Mouse (Mus musculus): ENCODE measurements around the gene Tmem170b. TPM values are rescaled to one million over a fixed set of nuclear protein-coding genes. Genes with fewer than 3 reads are reported as not detected.

The Tmem170b gene
- polyA plus RNA-seq, 1 experiment from 2014 or later = 25.0 TPM

DNA sequence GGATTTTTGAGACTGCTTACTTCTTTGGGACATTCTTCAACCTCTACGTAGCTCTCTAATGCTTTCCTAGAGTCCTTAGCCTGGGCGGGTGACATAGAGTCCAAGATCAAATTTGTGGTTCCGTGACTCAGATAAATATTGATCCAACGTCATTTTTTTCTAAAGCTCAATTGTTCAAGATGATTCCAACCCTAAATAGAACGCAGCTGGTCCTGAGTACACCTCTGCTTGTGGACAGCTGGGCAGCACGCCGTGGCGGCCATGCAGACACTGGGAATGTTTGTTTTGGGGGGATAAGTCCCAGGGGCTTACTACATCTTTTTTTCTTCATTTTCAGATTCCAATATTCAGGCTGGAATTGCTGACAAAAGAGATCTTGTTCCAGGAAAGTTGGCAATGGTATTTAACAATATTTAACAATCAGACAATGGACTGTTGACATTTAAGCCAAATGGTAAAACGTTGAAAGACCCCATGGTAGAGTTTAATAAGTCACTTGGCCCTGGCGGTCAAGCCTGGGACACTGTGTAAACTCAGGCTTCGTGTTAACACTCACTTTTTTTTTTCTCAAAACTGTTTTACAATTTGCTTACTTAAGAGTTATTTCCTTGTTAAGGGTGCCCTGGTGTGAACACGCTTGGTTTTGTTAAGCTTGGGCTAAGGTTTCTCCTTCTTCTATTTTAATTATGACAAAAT lies 75.3 kb downstream of the Tmem170b start:
- Histone ChIP-seq H3K4me1 (replicated peaks; ENCODE audit: control insufficient read depth, insufficient read depth, low read length) (no peaks in the 10 kb centered on the region), H3K4me2 (replicated peaks; ENCODE audit: low read depth, low read length) (no peak overlapping the region), H3K9ac (ENCODE audit: low read depth, low read length) (no peak overlapping the region), H3K36me3 (ENCODE audit: control insufficient read depth, insufficient read depth, low read length) (no peaks in the 10 kb centered on the region), H3K27me3 (ENCODE audit: control insufficient read depth, insufficient read depth, low read length) (no peaks in the 10 kb centered on the region), H3K9me3 (ENCODE audit: control insufficient read depth, low read length) (no peaks in the 10 kb centered on the region), H3K4me3 (ENCODE audit: low read depth, low read length) (no peak overlapping the region), H3K27ac (ENCODE audit: low read depth, low read length) (no peak overlapping the region)
- 70% methylated on average over 12 of the region's 12 CpGs for WGBS
- DNase-seq (ENCODE audit: low spot score) = no peak
- ATAC-seq (ENCODE audit: low FRiP score) = no peak

DNA sequence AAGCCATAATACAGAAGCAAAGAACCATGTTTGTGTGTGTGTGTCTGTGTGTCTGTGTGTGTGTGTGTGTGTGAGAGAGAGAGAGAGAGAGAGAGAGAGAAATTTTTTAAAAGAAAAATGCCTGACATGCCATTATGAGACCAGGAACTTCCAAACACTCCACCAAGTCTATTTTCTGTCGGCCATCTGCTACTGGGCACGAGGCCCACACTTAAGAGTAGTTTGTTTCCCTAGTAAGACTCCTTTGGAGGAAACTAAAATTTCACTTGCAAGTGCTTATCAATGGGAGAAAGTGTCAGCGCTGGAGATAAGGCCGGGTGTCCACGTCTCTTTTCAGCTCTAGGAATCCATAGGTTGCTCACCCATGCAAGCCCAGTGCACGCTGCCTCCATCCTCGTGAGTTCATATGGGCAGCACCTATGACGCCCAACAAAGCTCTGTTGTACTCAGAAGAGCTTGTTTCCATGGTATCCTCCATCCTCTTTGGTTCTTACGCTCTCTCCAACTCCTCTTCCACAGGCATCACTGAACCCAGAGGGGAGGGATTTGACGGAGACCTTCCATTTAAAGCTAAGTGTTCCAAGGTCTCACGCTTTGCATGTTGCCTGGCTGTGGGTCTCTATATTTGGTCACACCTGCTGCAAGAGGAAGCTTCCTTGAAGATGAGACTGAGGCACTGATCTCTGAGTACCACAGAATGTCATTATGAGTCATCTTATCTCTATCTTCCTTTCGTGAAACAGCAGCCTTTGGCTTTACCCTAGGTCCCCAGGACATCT lies 76.8 kb downstream of the Tmem170b start:
- no peaks in the 10 kb centered on the region for H3K4me1 ChIP-seq (replicated peaks; ENCODE audit: control insufficient read depth, insufficient read depth, low read length)
- no peak overlapping the region for H3K4me2 ChIP-seq (replicated peaks; ENCODE audit: low read depth, low read length)
- H3K27ac ChIP-seq (ENCODE audit: low read depth, low read length) = no peak overlapping the region
- no peak overlapping the region for H3K4me3 ChIP-seq (ENCODE audit: low read depth, low read length)
- H3K36me3 ChIP-seq (ENCODE audit: control insufficient read depth, insufficient read depth, low read length) = no peaks in the 10 kb centered on the region
- DNase-seq (ENCODE audit: low spot score) (no peak), ATAC-seq (ENCODE audit: low FRiP score) (no peak)
- no peaks in the 10 kb centered on the region for H3K9me3 ChIP-seq (ENCODE audit: control insufficient read depth, low read length)
- H3K9ac ChIP-seq (ENCODE audit: low read depth, low read length) = no peak overlapping the region
- WGBS = 94% methylated on average over 12 of the region's 12 CpGs
- H3K27me3 ChIP-seq (ENCODE audit: control insufficient read depth, insufficient read depth, low read length) = no peaks in the 10 kb centered on the region

- WGBS = 87% methylated on average over 11 of the region's 11 CpGs
- no peak overlapping the region for H3K9ac ChIP-seq (ENCODE audit: low read depth, low read length)
- no peaks in the 10 kb centered on the region for H3K9me3 ChIP-seq (ENCODE audit: control insufficient read depth, low read length)
- H3K27ac ChIP-seq (ENCODE audit: low read depth, low read length) = no peak overlapping the region
- H3K36me3 ChIP-seq (ENCODE audit: control insufficient read depth, insufficient read depth, low read length) = no peaks in the 10 kb centered on the region
- H3K4me1 ChIP-seq (replicated peaks; ENCODE audit: control insufficient read depth, insufficient read depth, low read length) = no peaks in the 10 kb centered on the region
- DNase-seq (ENCODE audit: low spot score) (no peak), ATAC-seq (ENCODE audit: low FRiP score) (no peak)
- no peaks in the 10 kb centered on the region for H3K27me3 ChIP-seq (ENCODE audit: control insufficient read depth, insufficient read depth, low read length)
- H3K4me3 ChIP-seq (ENCODE audit: low read depth, low read length) = no peak overlapping the region
- no peak overlapping the region for H3K4me2 ChIP-seq (replicated peaks; ENCODE audit: low read depth, low read length)
These were observed 77.8 kb downstream of the Tmem170b start for GRCm38 (mm10) chr13:41683356-41684012.

DNA sequence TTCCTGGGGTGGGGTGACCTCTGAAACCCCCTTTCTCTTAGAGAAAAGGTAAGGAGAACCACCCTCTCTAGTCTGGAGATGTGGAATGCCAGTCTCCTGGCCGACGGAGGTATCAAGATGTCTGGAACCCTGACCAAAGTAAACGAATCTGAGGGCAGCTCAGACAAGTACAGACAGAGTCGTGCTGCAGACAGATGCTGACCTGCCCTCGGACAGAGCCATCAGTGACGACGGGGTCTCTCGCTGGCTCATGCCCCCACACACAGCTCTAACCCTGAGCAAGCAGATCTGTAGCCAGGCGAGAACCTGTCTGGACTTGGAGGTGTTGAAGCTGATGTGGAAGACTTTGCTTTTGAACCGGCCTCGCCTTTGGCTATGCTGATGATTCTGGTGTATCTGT lies 79.8 kb downstream of the Tmem170b start:
- no peak overlapping the region for H3K4me3 ChIP-seq (ENCODE audit: low read depth, low read length)
- WGBS = 77% methylated on average over 11 of the region's 11 CpGs
- H3K36me3 ChIP-seq (ENCODE audit: control insufficient read depth, insufficient read depth, low read length) = no peaks in the 10 kb centered on the region
- H3K4me1 ChIP-seq (replicated peaks; ENCODE audit: control insufficient read depth, insufficient read depth, low read length) = no peaks in the 10 kb centered on the region
- H3K9ac ChIP-seq (ENCODE audit: low read depth, low read length) = no peak overlapping the region
- H3K4me2 ChIP-seq (replicated peaks; ENCODE audit: low read depth, low read length) = no peak overlapping the region
- ATAC-seq (ENCODE audit: low FRiP score) (no peak), DNase-seq (ENCODE audit: low spot score) (no peak)
- no peak overlapping the region for H3K27ac ChIP-seq (ENCODE audit: low read depth, low read length)
- H3K9me3 ChIP-seq (ENCODE audit: control insufficient read depth, low read length) = no peaks in the 10 kb centered on the region
- H3K27me3 ChIP-seq (ENCODE audit: control insufficient read depth, insufficient read depth, low read length) = no peaks in the 10 kb centered on the region

DNA sequence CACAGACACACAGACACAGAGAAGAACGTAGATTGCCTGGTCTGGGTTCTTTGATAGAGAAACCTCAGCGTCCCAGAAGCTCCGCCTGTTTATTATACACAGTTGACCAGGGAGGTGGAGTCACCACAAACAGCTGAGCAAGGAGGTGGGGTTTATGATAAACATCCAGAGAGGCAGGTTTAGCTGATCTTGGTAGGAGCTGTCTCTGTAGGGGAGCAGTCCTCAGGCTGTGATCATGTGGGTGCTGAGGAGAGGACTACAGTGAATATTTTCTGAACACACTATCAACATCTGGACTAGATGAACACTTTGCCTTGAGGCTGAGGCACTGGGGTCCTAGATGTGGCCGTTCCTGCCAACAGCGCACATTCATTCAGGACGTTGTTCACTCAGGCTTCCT lies 83.3 kb downstream of the Tmem170b start:
- Histone ChIP-seq H3K27me3 (ENCODE audit: control insufficient read depth, insufficient read depth, low read length) (no peaks in the 10 kb centered on the region), H3K27ac (ENCODE audit: low read depth, low read length) (no peak overlapping the region), H3K9ac (ENCODE audit: low read depth, low read length) (no peak overlapping the region), H3K4me3 (ENCODE audit: low read depth, low read length) (no peak overlapping the region), H3K4me1 (replicated peaks; ENCODE audit: control insufficient read depth, insufficient read depth, low read length) (no peaks in the 10 kb centered on the region), H3K9me3 (ENCODE audit: control insufficient read depth, low read length) (no peaks in the 10 kb centered on the region), H3K36me3 (ENCODE audit: control insufficient read depth, insufficient read depth, low read length) (no peaks in the 10 kb centered on the region), H3K4me2 (replicated peaks; ENCODE audit: low read depth, low read length) (no peak overlapping the region)
- WGBS = 85% methylated on average over 6 of the region's 6 CpGs
- ATAC-seq (ENCODE audit: low FRiP score) (no peak), DNase-seq (ENCODE audit: low spot score) (no peak)

DNA sequence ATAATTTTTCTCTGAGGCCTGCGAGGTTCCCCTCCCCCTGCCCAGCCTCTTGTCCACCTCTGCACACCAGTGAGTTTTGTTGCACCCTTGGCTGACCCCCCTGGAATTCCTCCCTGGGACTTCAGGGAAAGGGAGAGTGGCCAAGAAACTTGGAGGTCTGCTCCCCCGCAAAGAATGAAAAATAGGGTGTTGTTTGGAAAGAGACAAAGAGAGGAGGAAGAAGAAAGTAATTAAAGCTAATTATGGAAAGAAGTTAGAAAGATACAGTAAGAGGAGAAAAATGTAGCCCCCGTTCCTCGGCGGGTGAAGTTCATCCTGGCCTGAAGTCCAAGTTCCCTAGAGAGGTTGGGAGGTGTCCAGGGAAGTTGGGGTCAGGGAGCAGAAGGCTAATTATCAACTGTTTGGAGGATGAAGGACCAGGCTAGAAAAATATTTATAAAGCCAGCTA lies 83.9 kb downstream of the Tmem170b start:
- H3K27ac ChIP-seq (ENCODE audit: low read depth, low read length) = no peak overlapping the region
- no peak for DNase-seq (ENCODE audit: low spot score)
- H3K4me3 ChIP-seq (ENCODE audit: low read depth, low read length) = no peak overlapping the region
- H3K4me1 ChIP-seq (replicated peaks; ENCODE audit: control insufficient read depth, insufficient read depth, low read length) = no peaks in the 10 kb centered on the region
- 87% methylated on average over 5 of the region's 5 CpGs for WGBS
- no peaks in the 10 kb centered on the region for H3K9me3 ChIP-seq (ENCODE audit: control insufficient read depth, low read length)
- no peaks in the 10 kb centered on the region for H3K27me3 ChIP-seq (ENCODE audit: control insufficient read depth, insufficient read depth, low read length)
- H3K36me3 ChIP-seq (ENCODE audit: control insufficient read depth, insufficient read depth, low read length) = no peaks in the 10 kb centered on the region
- no peak for ATAC-seq (ENCODE audit: low FRiP score)
- no peak overlapping the region for H3K4me2 ChIP-seq (replicated peaks; ENCODE audit: low read depth, low read length)
- no peak overlapping the region for H3K9ac ChIP-seq (ENCODE audit: low read depth, low read length)

Other genes with a start within 250 kb of the Tmem170b start
- 22.6 and 24.5 TPM in 2 replicates for gene Nedd9, start 118.5 kb upstream of the Tmem170b start, polyA plus RNA-seq (2014; fragmentation: Nextera tagmentation; extraction: Ambion mirVana)
- 0.32 TPM in 1 of 2 replicates, not detected in the other for gene Adtrp, start 241.8 kb downstream of the Tmem170b start, polyA plus RNA-seq (2014; fragmentation: Nextera tagmentation; extraction: Ambion mirVana)

All from hindbrain, embryonic 11.5 days (tissue).